Comparison of ENCODE assay signal across 9 mouse cellular contexts in genomic region chr2:49732745-49733655, GRCm38 (mm10). TPM values are rescaled to one million over a fixed set of nuclear protein-coding genes. Genes with fewer than 3 reads are reported as not detected.
DNase-seq lines count a peak whose midpoint lies in the region; ATAC-seq and TF ChIP-seq lines count a peak whose summit lies in the region.
"Had no signal": no experiment of that assay in that cellular context is flagged by ENCODE, and none has a peak within 500 bp of the region (broad histone marks: within the 10 kb centered on the region; RNA-seq: fewer than 3 reads in every experiment).

No protein-coding gene starts in this region.

- no peak overlapping the region for H3K27ac ChIP-seq in liver, embryonic 12.5 days
- H3K27ac ChIP-seq in liver, embryonic 11.5 days (ENCODE audit: low read depth, low read length): no peak overlapping the region
- peak overlapping the region; percentile 79 for H3K27ac ChIP-seq in kidney, embryonic 15.5 days
- 0 out of 2 replicates have a peak overlapping the region, but pooled peaks have one; percentile 32 for H3K27ac ChIP-seq in small intestine, adult 2 months (ENCODE audit: insufficient read depth, low read depth, low read length)

- H3K4me1 ChIP-seq in liver, embryonic 12.5 days: peaks cover 36% of the 10 kb centered on the region
- H3K4me1 ChIP-seq in liver, embryonic 11.5 days (replicated peaks; ENCODE audit: control insufficient read depth, insufficient read depth, low read length): peaks cover 16% of the 10 kb centered on the region
- peaks cover 44% of the 10 kb centered on the region for H3K4me1 ChIP-seq in kidney, embryonic 15.5 days
- peaks cover 3% of the 10 kb centered on the region; the same call in 1 of the 2 replicates for H3K4me1 ChIP-seq in small intestine, adult 2 months (ENCODE audit: control insufficient read depth, insufficient read depth, insufficient read length, low read length)

- TF ChIP-seq CTCF in small intestine, adult 2 months (IDR thresholded peaks at IDR 0.05; ENCODE audit: extremely low read depth, insufficient read length, insufficient replicate concordance, low read depth, low read length): no peak

- no peaks in the 10 kb centered on the region for H3K36me3 ChIP-seq in liver, embryonic 12.5 days
- H3K36me3 ChIP-seq in liver, embryonic 11.5 days (ENCODE audit: control insufficient read depth, insufficient read depth, low read length): no peaks in the 10 kb centered on the region
- no peaks in the 10 kb centered on the region for H3K36me3 ChIP-seq in kidney, embryonic 15.5 days
- no peaks in the 10 kb centered on the region for H3K36me3 ChIP-seq in small intestine, adult 2 months (ENCODE audit: control insufficient read depth, insufficient read depth, low read length)

- no peaks in the 10 kb centered on the region for H3K9me3 ChIP-seq in liver, embryonic 12.5 days (replicated peaks)
- H3K9me3 ChIP-seq in liver, embryonic 11.5 days (ENCODE audit: control insufficient read depth, low read length): no peaks in the 10 kb centered on the region
- H3K9me3 ChIP-seq in kidney, embryonic 15.5 days (replicated peaks): no peaks in the 10 kb centered on the region

- H3K27me3 ChIP-seq in liver, embryonic 12.5 days (replicated peaks): no peaks in the 10 kb centered on the region
- H3K27me3 ChIP-seq in liver, embryonic 11.5 days (replicated peaks; ENCODE audit: control insufficient read depth, insufficient read depth, low read length): no peaks in the 10 kb centered on the region
- H3K27me3 ChIP-seq in kidney, embryonic 15.5 days: no peaks in the 10 kb centered on the region
- H3K27me3 ChIP-seq in small intestine, adult 2 months (ENCODE audit: control insufficient read depth, insufficient read depth, low read length): no peaks in the 10 kb centered on the region

- H3K9ac ChIP-seq in liver, embryonic 12.5 days: no peak overlapping the region; the same call in 1 of the 2 replicates
- no peak overlapping the region for H3K9ac ChIP-seq in liver, embryonic 11.5 days (ENCODE audit: low read depth, low read length)
- no peak overlapping the region for H3K9ac ChIP-seq in kidney, embryonic 15.5 days

- TF ChIP-seq POLR2A in small intestine, adult 2 months (IDR thresholded peaks at IDR 0.05; ENCODE audit: low read depth, low read length): no peak

- H3K4me2 ChIP-seq in liver, embryonic 12.5 days: peak overlapping the region; percentile 32
- H3K4me2 ChIP-seq in liver, embryonic 11.5 days: no peak overlapping the region
- peak overlapping the region; percentile 34 for H3K4me2 ChIP-seq in kidney, embryonic 15.5 days

- DNase-seq in liver, embryonic 11.5 days (ENCODE audit: low spot score): no peak
- DNase-seq in embryo, embryonic 11 days: peak; percentile 64
- DNase-seq in cerebellum, adult 9-10 months: no peak
- DNase-seq in gastrocnemius, postnatal 14 days: no peak
- no peak for DNase-seq in cerebellum, adult 8-10 months

- 65% methylated on average over 11 of the region's 11 CpGs for WGBS in liver, embryonic 12.5 days (ENCODE audit: insufficient replicate concordance)
- WGBS in liver, embryonic 11.5 days: 62% methylated on average over 11 of the region's 11 CpGs
- 36% methylated on average over 11 of the region's 11 CpGs for WGBS in kidney, embryonic 15.5 days
- WGBS in small intestine, adult 2 months: 56% methylated on average over 11 of the region's 11 CpGs

- intact Hi-C loops in gastrocnemius, postnatal 14 days (cut with DNase I; ENCODE audit: low total_unique reads): loop anchor here (5.0 kb wide), 2 partner anchors 286 to 376 kb away; no protein-coding TSS in a partner anchor

- no peak for ATAC-seq in liver, embryonic 12.5 days
- ATAC-seq in liver, embryonic 11.5 days (replicated peaks; ENCODE audit: low FRiP score): no peak
- ATAC-seq in kidney, embryonic 15.5 days (replicated peaks; ENCODE audit: low FRiP score): peak; percentile 57

- no peak overlapping the region for H3K4me3 ChIP-seq in liver, embryonic 12.5 days
- H3K4me3 ChIP-seq in liver, embryonic 11.5 days (ENCODE audit: low read depth, low read length): no peak overlapping the region
- 0 out of 2 replicates have a peak overlapping the region, but pooled peaks have one; percentile 1 for H3K4me3 ChIP-seq in kidney, embryonic 15.5 days (replicated peaks)
- peak overlapping the region; percentile 34; the same call in 1 of the 2 replicates for H3K4me3 ChIP-seq in small intestine, adult 2 months (ENCODE audit: low read depth, low read length)
- H3K4me3 ChIP-seq: erythroblast, embryonic 14.5 days had no signal

RNA-seq across cellular contexts. Expression of gene Lypd6b, which starts 54.5 kb away (rescaled TPM):
- 0.12 TPM in 1 of 2 replicates, not detected in the other for polyA plus RNA-seq in liver, embryonic 12.5 days (2016; fragmentation: Nextera tagmentation; extraction: Ambion mirVana)
- 0.47 and 0.48 TPM in 2 replicates for polyA plus RNA-seq in liver, embryonic 11.5 days (2014; fragmentation: Nextera tagmentation; extraction: Ambion mirVana)
- polyA plus RNA-seq in kidney, embryonic 15.5 days (2015; fragmentation: Nextera tagmentation; extraction: Ambion mirVana): 10.0 and 11.6 TPM in 2 replicates
- 0.09 and 1.1 TPM in 2 replicates for polyA plus RNA-seq in small intestine, adult 2 months (2012; rRNA removed)
- not detected for total RNA-seq in gastrocnemius, postnatal 14 days (2021)
- polyA plus RNA-seq: erythroblast, embryonic 14.5 days had no signal

Comparison
In these comparisons a context has a peak if more than half of its experiments do, and no peak if none do; other contexts are left out.
1. H3K27ac ChIP-seq: peak in kidney, embryonic 15.5 days (single experiment) and small intestine, adult 2 months (single experiment); none in liver, embryonic 12.5 days (single experiment) and liver, embryonic 11.5 days (single experiment).
2. H3K4me3 ChIP-seq: peak in kidney, embryonic 15.5 days (single experiment) and small intestine, adult 2 months (single experiment); none in liver, embryonic 12.5 days (single experiment) and liver, embryonic 11.5 days (single experiment).